Mouse (Mus musculus) CD4-positive, CD25-positive, alpha-beta regulatory T cell, adult 2 months (primary cell): ENCODE measurements around the gene Dnajc16.
A peak's percentile ranks its signal among the peaks of the same experiment; 100 is the strongest.

ENCODE experiments used
- DNase-seq: peaks from one replicate; pipeline ENCODE4 v3.0.0-alpha.2; 2012; ENCODE audit warnings: low read depth, low spot score

The Dnajc16 gene

DNA sequence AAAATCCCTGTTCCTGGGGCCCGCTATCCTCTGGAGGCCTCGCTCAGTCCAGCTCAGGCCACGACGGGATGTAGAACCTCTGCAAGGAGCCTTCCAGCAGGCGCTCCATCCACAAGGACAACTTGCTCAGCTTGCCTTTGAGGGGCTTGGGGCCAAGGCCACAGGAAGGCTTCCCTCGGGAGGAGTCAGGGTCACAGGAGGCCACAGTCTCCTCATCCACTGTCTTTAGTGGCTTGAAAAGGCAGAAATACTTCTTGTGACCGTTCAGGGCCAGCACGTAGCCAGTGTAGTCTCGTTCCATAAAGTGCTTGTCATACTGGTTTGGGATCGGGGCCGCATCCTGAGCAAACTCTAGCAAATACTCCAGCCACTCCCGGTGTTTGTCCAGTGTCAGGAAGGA lies 27.3 kb downstream of the Dnajc16 start:
- no peak for DNase-seq

- no peak for DNase-seq
These were observed 28.6 kb downstream of the Dnajc16 start for GRCm38 (mm10) chr4:141762102-141762598.

GRCm38 (mm10) chr4:141760942-141761341 lies 29.8 kb downstream of the Dnajc16 start:
- no peak for DNase-seq

- no peak for DNase-seq
These were observed 31.7 kb downstream of the Dnajc16 start for GRCm38 (mm10) chr4:141758874-141759542.

DNA sequence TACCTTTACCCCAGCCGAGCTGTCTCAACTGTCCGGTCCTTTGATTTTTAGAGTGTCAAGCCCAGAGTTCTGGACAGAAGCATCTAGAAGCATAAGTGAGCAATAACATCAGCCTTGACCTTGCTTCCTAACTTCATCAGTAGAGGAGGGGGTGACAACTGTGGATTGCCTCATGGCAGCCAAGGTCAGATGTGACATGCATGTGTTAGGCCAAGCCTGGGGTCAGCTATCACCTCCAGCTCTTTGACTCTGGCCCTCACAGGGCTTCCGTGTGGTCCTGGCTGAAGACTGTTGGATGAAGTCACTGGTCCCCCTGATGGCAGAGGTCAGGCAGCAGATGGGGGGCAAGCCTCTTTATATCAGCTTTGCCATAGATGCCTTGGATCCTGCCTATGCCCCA lies 33.6 kb downstream of the Dnajc16 start:
- no peak for DNase-seq

- DNase-seq = no peak
These were observed 35.3 kb downstream of the Dnajc16 start for GRCm38 (mm10) chr4:141755375-141755930.

GRCm38 (mm10) chr4:141752076-141752421 lies 38.7 kb downstream of the Dnajc16 start:
- DNase-seq = no peak

- no peak for DNase-seq
These were observed 39.2 kb downstream of the Dnajc16 start for GRCm38 (mm10) chr4:141751419-141752075.

- DNase-seq = no peak
These were observed 39.9 kb downstream of the Dnajc16 start for GRCm38 (mm10) chr4:141750826-141751225.

GRCm38 (mm10) chr4:141749557-141749956 lies 41.2 kb downstream of the Dnajc16 start:
- no peak for DNase-seq

GRCm38 (mm10) chr4:141746578-141747346 lies 44.0 kb downstream of the Dnajc16 start, which contains the start of gene Agmat:
TSS of gene Agmat (plus strand) at chr4:141746672.
- no peak for DNase-seq

GRCm38 (mm10) chr4:141742381-141742780 lies 48.4 kb downstream of the Dnajc16 start:
- no peak for DNase-seq

- DNase-seq = no peak
These were observed 48.9 kb downstream of the Dnajc16 start for GRCm38 (mm10) chr4:141741856-141742255.

DNA sequence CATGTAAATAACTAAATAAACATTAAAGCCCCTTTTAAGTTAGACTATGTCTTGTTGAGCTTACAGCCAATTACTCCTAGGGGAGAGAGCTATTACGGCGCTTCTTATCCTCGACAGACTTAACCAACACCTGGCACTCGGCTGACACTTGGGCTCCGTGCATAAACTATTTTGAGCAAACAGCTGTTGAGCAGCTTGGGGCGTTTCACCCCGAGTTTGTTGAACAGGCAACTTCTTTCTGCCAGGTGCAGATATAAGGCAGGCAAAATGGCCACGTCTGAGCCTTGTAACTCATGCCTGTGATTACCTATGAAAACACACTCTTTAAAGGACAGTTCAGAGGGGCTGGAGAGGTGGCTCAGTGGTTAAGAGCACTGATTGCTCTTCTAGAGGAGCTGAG lies 52.7 kb downstream of the Dnajc16 start:
- DNase-seq = no peak

DNA sequence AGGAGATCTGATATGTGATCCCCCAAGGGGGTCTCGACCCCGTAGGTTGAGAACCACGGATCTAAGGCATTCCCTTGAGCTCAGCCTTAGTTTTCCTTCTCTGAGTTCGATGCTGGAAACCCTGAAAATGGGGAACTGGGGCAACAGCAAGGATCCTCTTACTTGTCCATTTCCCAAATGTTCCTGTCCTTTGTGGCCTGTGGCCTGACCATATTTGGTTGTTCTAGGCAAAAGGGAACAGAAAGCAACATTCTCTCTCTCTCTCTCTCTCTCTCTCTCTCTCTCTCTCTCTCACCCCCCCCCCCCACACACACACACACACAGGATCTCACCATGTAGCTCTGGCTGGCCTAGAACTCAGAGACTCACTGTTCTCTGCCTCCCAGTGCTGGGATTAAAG lies 53.9 kb downstream of the Dnajc16 start:
- no peak for DNase-seq

DNA sequence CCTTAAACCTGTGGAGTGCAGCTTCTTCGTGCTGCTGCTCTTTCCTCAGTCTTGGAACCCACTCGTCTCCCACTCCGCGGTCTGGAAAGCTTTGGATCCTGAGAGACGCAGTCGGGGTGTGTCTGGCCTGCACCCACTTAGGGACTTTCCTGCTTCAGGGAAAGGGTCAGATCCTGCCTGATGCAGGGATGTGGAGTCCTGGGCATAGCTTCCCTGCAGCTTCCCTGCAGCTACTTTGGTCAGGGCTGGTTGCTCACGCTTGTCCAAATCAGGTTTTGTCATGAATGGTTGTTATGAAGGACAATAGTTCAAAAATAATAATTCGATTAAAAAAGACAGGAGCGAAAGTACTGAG lies 55.5 kb downstream of the Dnajc16 start:
- DNase-seq = no peak

DNA sequence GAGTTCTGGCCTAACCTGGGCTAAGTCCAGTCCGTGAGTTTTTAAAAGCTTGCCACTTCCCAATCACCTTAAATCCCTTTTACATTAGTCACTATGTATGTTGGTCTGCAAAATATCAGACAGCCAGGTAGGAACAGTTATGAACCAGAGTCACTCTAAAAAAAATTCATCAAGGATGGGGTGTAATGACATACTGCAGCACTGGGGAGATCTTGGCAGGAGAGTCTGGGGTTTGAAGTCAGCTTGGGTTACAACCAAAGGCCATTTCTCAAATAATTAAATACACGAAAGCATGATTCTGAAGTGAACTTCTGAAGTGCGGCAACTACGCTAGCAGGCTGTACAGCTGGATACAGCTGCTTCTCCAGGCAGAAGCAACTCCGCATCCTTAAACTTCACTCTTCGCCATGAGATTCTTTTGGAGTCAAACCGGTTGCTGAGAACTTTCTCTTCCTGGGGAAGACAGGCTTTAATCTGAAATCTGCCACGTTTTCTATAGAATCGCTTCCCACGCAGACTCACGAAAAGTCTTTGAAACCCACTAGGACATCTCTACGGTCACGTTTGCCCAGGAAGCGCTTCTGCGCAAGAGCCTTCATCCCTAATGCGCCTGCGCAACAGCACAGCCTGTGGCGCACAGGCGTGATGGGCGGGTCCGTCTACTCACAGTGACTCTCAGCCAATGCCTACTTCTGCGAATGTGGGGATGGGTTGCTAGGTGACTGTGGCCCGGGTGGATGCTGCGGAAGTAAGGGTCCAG lies 56.1 kb downstream of the Dnajc16 start:
- DNase-seq = peak; percentile 97

DNA sequence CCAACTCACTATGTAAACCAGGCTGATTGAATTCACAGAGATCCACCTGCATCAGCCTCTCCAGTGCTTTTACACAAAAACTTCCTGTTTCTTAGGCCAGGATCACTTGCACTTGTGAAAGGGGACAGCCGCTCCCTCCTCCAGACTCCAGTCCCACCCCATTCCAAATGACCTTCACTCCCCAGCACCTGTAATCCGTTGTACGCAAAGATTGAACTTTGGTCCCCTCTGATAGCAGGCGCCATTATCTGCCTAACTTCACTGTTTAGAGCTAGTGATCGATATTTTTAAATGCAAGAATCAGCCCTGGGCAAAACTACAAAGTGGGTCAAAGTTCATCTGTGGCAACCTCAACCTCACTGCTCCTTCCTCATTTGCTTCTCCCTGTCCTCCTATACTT lies 59.0 kb downstream of the Dnajc16 start:
- DNase-seq = no peak

DNA sequence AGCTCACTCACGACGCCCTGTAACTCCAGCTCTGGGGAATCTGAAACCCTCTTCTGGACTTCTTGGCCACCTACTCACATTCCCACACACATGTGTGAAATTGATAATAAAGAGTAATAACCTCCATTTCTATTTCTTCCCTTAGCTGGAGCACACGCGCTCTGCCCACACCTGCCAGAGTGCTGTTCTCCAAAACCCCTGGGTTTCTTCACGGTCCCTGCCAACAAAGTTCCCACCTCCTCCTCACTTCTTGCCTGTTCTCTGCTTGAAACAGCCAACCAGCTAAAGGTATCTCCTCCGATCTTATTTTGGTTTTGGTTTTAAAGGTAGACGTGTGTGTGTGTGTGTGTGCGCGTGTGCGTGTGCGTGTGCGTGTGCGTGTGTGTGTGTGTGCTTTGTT lies 60.3 kb downstream of the Dnajc16 start:
- DNase-seq = no peak

DNA sequence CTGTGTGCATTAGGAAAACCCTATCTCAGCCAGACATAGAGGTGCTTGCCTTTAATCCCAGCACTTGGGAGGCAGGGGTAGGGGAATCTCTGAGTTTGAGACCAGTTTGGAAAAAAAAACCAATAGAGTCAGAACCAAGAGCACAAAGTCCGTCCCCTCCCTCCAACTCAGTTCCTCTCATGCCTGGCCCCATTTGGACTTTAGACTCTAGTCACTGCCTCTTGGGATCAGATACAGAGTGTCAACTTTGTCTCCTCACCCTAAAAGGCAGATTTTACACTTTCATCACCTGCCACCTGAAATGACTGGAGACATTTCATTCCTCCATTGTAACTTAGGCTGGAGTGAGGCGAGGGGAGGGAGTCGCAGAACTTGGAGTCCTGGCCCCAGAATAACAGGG lies 61.5 kb downstream of the Dnajc16 start:
- no peak for DNase-seq

GRCm38 (mm10) chr4:141725738-141726137 lies 65.0 kb downstream of the Dnajc16 start:
- no peak for DNase-seq

DNA sequence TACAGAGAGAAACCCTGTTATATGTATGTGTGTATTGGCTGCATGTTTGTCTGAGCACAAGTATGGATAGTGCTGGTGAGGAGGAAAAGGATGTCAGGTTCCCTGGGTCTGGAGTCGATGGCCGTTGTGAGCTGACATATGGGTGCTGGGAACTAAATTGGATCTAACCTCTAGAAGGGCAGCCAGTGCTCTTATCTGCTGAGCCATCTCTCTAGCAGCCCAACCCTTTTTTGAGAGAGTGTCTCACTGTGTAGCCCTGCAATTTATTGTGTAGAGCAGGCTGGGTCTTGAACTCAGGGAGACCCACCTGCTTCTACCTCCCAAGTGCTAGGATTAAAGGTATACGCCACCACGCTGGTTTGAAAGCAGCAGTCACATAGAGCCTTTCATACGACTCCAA lies 65.5 kb downstream of the Dnajc16 start:
- DNase-seq = no peak
